Mouse (Mus musculus): ENCODE data around the gene Krtap1-3. TPM values are rescaled to one million over a fixed set of nuclear protein-coding genes. Genes with fewer than 3 reads are reported as not detected.
A peak's percentile ranks its signal among the peaks of the same experiment; 100 is the strongest.
"Not testable (repeated sequence)": the region's sequence is repeated elsewhere in the genome, so short reads cannot be mapped to it uniquely, and the experiment has no call there.

Krtap1-3 gene
- polyA plus RNA-seq, 1 experiment from 2014 or later, result not detected

DNA sequence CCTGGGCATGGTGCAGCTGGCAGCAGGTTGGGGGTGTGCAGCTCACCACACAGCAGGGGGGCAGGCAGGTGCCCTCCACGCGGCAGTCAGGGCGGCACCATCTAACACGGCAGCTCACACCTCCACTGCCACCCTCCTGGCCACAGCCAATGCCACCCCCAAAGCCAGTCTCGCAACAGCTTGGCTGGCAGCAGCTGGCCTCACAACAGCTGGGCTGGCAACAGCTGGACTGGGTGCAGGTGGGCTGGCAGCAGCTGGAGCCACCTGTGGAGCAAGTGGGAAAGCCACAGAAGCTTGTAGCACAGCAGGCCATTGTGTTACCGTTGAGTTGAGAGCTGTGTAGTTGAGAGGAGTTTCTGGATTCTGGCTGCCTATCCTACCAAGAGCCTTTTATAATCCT, 6.6 kb upstream of the Krtap1-3 start, which contains the start of gene Krtap9-3:
TSS of gene Krtap9-3 (minus strand) at position 364 of the 400 bp plus-strand sequence.
- not testable (repeated sequence) for H3K9me3 ChIP-seq (replicated peaks); ATAC-seq (replicated peaks; ENCODE audit: low FRiP score); H3K4me2 ChIP-seq; H3K27me3 ChIP-seq; H3K27ac ChIP-seq; H3K4me3 ChIP-seq (replicated peaks); H3K9ac ChIP-seq; H3K4me1 ChIP-seq; H3K36me3 ChIP-seq
- WGBS, result 73% methylated on average over 6 of the region's 6 CpGs

DNA sequence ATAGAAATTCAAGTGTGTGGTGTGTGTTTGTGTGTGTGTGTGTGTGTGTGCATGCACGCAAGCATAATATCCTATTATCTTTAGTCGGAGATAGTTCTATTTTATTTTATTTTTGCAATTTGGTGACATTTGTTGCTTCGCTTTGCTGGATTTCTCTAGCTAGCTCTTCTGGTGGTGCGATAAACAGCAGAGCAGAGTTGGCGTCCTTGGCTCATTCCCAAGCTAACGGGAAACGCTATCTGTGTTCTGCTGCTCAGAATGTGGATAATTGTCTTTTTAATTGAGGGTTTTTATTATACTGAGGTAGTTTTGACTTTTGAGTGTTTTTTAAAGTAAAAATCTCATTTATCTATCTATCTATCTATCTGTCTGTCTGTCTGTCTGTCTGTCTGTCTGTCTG, 6.0 kb downstream of the Krtap1-3 start:
- Histone ChIP-seq H3K36me3 (no peaks in the 10 kb centered on the region), H3K9ac (no peak overlapping the region), H3K9me3 (replicated peaks) (no peaks in the 10 kb centered on the region), H3K4me1 (no peaks in the 10 kb centered on the region), H3K4me2 (no peak overlapping the region), H3K4me3 (replicated peaks) (no peak overlapping the region), H3K27me3 (no peaks in the 10 kb centered on the region), H3K27ac (no peak overlapping the region)
- 89% methylated on average over 7 of the region's 7 CpGs for WGBS
- no peak for ATAC-seq (replicated peaks; ENCODE audit: low FRiP score)

DNA sequence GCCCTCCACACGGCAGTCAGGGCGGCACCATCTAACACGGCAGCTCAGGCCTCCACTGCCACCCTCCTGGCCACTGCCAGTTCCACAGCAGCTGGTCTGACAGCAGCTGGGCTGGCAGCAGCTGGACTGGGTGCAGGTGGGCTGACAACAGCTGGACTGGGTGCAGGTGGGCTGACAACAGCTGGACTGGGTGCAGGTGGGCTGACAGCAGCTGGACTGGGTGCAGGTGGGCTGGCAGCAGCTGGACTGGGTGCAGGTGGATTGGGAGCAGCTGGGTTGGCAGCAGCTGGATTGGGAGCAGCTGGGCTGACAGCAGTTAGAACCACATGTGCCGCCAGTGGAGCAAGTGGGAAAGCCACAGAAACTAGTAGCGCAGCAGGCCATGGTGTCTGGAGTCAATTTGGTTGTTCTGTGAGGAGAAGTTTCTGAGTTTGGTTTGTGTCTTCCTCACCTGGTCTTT, 7.9 kb downstream of the Krtap1-3 start, which contains the start of gene Krtap1-4:
TSS of gene Krtap1-4 (minus strand) at position 410 of the 460 bp plus-strand sequence.
- no peaks in the 10 kb centered on the region for H3K9me3 ChIP-seq (replicated peaks)
- H3K4me3 ChIP-seq (replicated peaks), result no peak within 1 kb of the TSS
- H3K36me3 ChIP-seq, result no peaks in the 10 kb centered on the region
- H3K4me1 ChIP-seq, result no peaks in the 10 kb centered on the region
- H3K27me3 ChIP-seq, result no peaks in the 10 kb centered on the region
- no peak within 1 kb of the TSS for H3K9ac ChIP-seq
- no peak within 1 kb of the TSS for H3K4me2 ChIP-seq
- 81% methylated on average over 5 of the region's 5 CpGs for WGBS
- H3K27ac ChIP-seq, result no peak within 1 kb of the TSS
- ATAC-seq (replicated peaks; ENCODE audit: low FRiP score), result no peak

DNA sequence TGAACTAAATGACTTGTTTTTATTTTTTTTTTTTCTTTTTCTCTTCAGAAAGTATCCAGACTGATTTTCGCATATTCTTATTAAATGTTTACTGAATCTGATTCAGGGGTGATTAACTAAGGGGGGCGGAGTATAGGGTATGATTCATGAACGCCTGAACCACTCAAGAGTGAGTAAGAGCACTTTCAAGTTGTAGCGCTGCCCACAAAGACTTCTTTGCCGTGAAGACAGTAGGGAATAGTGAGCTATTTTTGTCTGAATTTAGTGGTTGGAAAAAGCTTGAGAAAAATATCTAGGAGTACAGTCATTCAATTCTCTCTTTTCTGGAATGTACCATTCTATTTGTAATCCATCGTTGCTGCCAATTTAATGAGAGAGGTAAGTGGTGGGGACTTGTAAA, 9.6 kb downstream of the Krtap1-3 start:
- no peaks in the 10 kb centered on the region for H3K9me3 ChIP-seq (replicated peaks)
- no peak for ATAC-seq (replicated peaks; ENCODE audit: low FRiP score)
- no peak overlapping the region for H3K9ac ChIP-seq
- WGBS, result 82% methylated on average over 6 of the region's 6 CpGs
- H3K4me3 ChIP-seq (replicated peaks), result no peak overlapping the region
- H3K4me2 ChIP-seq, result no peak overlapping the region
- H3K27ac ChIP-seq, result no peak overlapping the region
- H3K27me3 ChIP-seq, result no peaks in the 10 kb centered on the region
- H3K4me1 ChIP-seq, result no peaks in the 10 kb centered on the region
- H3K36me3 ChIP-seq, result no peaks in the 10 kb centered on the region

DNA sequence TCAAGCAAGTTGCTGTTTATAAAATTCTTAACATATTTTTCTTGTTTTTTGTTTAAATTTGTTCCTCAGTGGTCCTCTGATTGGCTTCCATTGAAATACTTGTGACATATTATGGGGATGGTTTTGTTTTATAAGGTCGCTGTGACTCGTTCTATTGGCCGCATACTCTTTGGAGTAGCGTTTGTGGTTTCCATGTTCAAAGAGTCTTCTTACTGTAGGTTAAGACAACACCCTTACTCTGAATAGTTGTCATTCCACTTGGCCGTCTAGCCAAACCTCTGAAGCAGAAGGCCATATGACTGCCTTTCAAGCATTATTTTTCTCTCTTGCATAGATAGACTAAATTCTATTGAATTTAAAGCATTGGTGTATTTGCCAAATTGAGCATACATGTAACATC, 10.1 kb downstream of the Krtap1-3 start:
- H3K4me2 ChIP-seq, result no peak overlapping the region
- H3K27ac ChIP-seq, result no peak overlapping the region
- WGBS, result 91% methylated on average over 5 of the region's 5 CpGs
- no peaks in the 10 kb centered on the region for H3K36me3 ChIP-seq
- H3K4me1 ChIP-seq, result no peaks in the 10 kb centered on the region
- no peak overlapping the region for H3K4me3 ChIP-seq (replicated peaks)
- ATAC-seq (replicated peaks; ENCODE audit: low FRiP score), result no peak
- H3K9ac ChIP-seq, result no peak overlapping the region
- H3K27me3 ChIP-seq, result no peaks in the 10 kb centered on the region
- H3K9me3 ChIP-seq (replicated peaks), result no peaks in the 10 kb centered on the region

DNA sequence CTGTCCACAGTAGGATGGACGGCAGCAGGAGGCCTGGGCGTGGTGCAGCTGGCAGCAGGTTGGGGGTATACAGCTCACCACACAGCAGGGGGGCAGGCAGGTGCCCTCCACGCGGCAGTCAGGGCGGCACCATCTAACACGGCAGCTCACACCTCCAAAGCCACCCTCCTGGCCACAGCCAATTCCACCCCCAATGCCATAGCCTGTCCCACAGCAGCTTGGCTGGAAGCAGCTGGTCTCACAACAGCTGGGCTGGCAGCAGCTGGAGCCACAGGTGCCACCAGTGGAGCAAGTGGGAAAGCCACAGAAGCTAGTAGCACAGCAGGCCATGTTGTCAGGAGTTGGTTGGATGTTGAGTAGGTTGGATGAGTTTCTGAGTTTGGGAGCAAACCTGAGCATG, 10.5 kb downstream of the Krtap1-3 start, which contains the start of gene Krtap1-5:
TSS of gene Krtap1-5 (minus strand) at position 381 of the 400 bp plus-strand sequence.
- H3K9me3 ChIP-seq (replicated peaks), result no peaks in the 10 kb centered on the region
- H3K4me2 ChIP-seq, result no peak within 1 kb of the TSS
- no peak within 1 kb of the TSS for H3K9ac ChIP-seq
- no peaks in the 10 kb centered on the region for H3K36me3 ChIP-seq
- no peak for ATAC-seq (replicated peaks; ENCODE audit: low FRiP score)
- no peak within 1 kb of the TSS for H3K4me3 ChIP-seq (replicated peaks)
- H3K27me3 ChIP-seq, result no peaks in the 10 kb centered on the region
- H3K4me1 ChIP-seq, result no peaks in the 10 kb centered on the region
- WGBS, result 83% methylated on average over 6 of the region's 6 CpGs
- no peak within 1 kb of the TSS for H3K27ac ChIP-seq

DNA sequence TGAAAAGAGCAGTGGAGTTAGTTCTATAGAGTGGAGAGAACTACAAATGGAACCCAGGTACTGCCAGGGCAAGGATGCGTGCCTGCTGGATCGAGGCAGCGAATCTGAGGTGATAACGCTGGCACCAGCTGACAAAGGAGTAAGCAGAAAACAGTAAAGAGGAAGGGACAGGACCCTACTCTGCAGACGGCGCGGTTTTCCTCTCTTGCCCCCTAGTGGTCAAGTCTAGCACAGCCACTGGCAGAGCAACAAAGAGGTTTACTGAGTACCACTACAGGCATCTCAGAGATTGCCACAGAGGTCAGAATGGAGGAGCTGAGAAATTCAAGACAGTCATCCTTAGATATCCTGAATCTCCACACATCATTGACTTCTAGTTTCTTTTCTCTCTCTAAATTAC, 17.0 kb downstream of the Krtap1-3 start:
- Histone ChIP-seq H3K4me2 (peak overlapping the region; percentile 36), H3K4me3 (replicated peaks) (no peak overlapping the region), H3K9ac (no peak overlapping the region), H3K27ac (no peak overlapping the region), H3K36me3 (no peaks in the 10 kb centered on the region), H3K9me3 (replicated peaks) (no peaks in the 10 kb centered on the region), H3K27me3 (peaks cover 3% of the 10 kb centered on the region; the same call in 1 of the 2 replicates), H3K4me1 (no peaks in the 10 kb centered on the region)
- WGBS, result 1% methylated on average over 7 of the region's 7 CpGs
- 0 out of 2 replicates have a peak, but pooled peaks have one; percentile 67 for ATAC-seq (replicated peaks; ENCODE audit: low FRiP score)

DNA sequence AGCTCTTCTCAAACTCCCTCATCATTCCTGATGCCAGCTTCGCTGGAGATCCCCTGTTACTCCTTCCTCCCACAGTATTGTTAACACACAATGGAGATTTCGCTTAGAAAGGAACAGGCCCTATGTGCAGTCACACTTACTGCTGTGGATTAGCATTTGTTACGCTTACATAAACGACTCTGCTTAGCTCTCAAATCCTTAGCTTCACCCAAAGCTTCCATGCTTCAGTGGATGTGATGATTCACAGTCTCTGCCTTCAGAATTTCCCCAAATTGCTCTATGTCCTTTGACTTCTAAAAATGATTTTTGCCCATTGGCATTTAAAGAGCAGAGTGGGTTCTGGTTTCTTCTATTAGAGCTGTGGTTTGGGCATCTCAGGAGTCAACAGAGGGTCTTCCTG, 18.0 kb downstream of the Krtap1-3 start:
- WGBS, result 57% methylated on average over 4 of the region's 4 CpGs
- Histone ChIP-seq H3K4me3 (replicated peaks) (no peak overlapping the region), H3K27ac (no peak overlapping the region), H3K9ac (no peak overlapping the region), H3K36me3 (no peaks in the 10 kb centered on the region), H3K4me2 (no peak overlapping the region), H3K27me3 (peaks cover 3% of the 10 kb centered on the region; the same call in 1 of the 2 replicates), H3K4me1 (no peaks in the 10 kb centered on the region), H3K9me3 (replicated peaks) (no peaks in the 10 kb centered on the region)
- no peak for ATAC-seq (replicated peaks; ENCODE audit: low FRiP score)

DNA sequence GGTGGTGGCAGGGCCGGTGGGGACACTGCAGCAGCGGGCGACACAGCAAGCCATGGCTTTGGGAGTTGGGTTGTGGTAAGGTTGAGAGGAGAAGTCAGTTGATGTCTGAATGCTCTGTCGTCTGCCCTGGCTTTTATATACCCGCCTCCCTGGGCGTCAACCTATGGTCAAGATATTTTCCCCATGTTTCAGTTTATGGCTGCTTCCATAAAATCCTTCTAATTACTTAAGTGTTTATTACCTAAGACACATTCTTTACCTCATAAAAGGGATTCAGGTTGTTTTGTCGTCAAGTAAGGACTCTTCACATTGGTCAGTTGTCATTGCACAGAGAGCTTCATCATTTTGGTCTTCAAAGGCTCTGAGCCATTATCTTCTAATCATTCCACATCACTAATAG, 24.6 kb downstream of the Krtap1-3 start, which contains the start of gene Krtap3-1:
TSS of gene Krtap3-1 (minus strand) at position 101 of the 400 bp plus-strand sequence.
- Histone ChIP-seq H3K4me3 (replicated peaks) (no peak within 1 kb of the TSS), H3K4me2 (no peak within 1 kb of the TSS), H3K27ac (no peak within 1 kb of the TSS), H3K4me1 (no peaks in the 10 kb centered on the region), H3K36me3 (no peaks in the 10 kb centered on the region), H3K27me3 (no peaks in the 10 kb centered on the region), H3K9me3 (replicated peaks) (no peaks in the 10 kb centered on the region), H3K9ac (no peak within 1 kb of the TSS)
- 69% methylated on average over 7 of the region's 7 CpGs for WGBS
- no peak for ATAC-seq (replicated peaks; ENCODE audit: low FRiP score)

DNA sequence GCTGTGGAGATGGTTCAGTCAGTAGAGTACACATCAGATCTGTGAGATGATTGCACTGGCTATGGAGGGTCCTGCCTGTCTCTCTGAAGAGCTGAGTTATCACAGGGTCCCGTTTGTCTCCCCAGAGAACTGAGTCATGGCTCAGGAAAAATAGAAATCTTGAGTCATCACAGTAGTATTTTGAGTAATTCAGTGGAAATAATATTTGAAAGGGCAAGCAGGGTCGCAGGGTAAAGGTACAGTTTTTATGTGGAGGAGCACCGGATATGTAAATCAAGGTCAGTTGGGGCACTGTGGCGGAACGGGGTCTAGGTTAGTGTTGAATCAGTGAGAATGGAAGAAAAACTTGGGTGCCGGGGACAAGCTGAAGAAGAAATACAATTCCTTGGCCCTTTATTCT, 28.6 kb downstream of the Krtap1-3 start:
- Histone ChIP-seq H3K36me3 (no peaks in the 10 kb centered on the region), H3K9ac (no peak overlapping the region), H3K4me3 (replicated peaks) (no peak overlapping the region), H3K27ac (no peak overlapping the region), H3K4me1 (no peaks in the 10 kb centered on the region), H3K4me2 (no peak overlapping the region), H3K9me3 (replicated peaks) (no peaks in the 10 kb centered on the region), H3K27me3 (no peaks in the 10 kb centered on the region)
- no peak for ATAC-seq (replicated peaks; ENCODE audit: low FRiP score)
- 65% methylated on average over 6 of the region's 6 CpGs for WGBS

DNA sequence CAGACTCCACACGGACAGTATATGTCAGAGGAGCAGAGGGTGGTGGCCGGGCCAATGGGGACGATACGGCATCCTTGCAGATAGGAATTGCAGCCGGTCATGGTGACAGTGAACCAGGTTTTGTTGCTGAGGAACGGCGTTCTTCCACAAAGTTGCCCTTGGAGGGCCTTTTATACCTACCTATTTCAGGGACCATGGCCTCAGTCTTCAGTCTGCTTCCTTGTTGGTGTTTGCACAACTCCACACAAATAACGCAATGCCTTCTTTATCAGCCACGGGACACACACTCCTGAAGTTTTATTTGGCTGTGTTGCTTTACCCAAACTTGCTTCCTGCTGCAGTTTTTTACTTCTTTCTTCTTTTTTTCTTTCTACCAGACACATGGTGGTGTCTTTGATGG, 31.8 kb downstream of the Krtap1-3 start, which contains the start of gene Gm11939:
TSS of gene Gm11939 (minus strand) at position 101 of the 400 bp plus-strand sequence.
- no peak within 1 kb of the TSS for H3K4me3 ChIP-seq (replicated peaks)
- no peak for ATAC-seq (replicated peaks; ENCODE audit: low FRiP score)
- WGBS, result 88% methylated on average over 9 of the region's 9 CpGs

DNA sequence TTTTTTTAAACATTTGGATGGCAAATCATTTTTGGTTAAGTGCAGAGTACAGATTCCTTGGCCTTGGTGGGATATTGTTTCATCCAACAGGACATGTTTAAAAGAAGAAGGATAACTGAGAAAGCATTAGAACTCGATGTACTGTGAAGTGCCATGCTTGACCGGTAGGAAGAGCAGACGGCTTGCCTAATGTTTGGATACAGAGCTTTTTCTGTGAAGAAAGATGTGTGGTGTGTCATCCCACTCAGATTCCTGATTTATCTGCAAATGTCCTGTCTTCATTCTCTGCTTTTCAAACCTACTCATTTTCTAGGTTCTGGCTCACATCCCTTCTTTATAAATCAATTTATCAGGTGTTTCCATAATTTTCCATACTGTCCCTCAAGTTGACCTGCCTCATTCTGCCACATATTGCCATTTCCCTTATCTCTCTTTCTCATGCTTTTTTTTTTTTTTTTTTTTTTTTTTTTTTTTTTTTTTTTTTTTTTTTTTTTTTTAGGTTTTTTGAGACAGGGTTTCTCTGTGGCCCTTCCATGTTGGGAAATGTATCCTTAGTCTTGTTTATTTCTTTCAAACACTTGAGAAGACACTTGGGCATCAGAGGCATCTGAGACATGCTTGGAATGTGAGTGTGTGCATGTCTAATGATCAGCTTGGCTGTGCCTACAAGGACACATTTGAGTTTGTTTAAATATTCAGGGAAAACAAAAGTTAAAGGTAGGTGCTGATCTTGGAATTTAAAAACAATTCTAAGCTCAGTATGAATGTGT, 33.0 kb downstream of the Krtap1-3 start:
- no peak overlapping the region for H3K4me2 ChIP-seq
- no peak overlapping the region for H3K27ac ChIP-seq
- ATAC-seq (replicated peaks; ENCODE audit: low FRiP score), result no peak
- H3K9ac ChIP-seq, result no peak overlapping the region
- H3K27me3 ChIP-seq, result no peaks in the 10 kb centered on the region
- no peak overlapping the region for H3K4me3 ChIP-seq (replicated peaks)
- no peaks in the 10 kb centered on the region for H3K4me1 ChIP-seq
- H3K36me3 ChIP-seq, result no peaks in the 10 kb centered on the region
- H3K9me3 ChIP-seq (replicated peaks), result no peaks in the 10 kb centered on the region
- WGBS, result 53% methylated on average over 3 of the region's 3 CpGs

More for the DNA sequence above, 31.8 kb downstream of the Krtap1-3 start, which contains the start of gene Gm11939:
- no peak within 1 kb of the TSS for H3K9ac ChIP-seq
- H3K4me1 ChIP-seq, result no peaks in the 10 kb centered on the region
- no peaks in the 10 kb centered on the region for H3K9me3 ChIP-seq (replicated peaks)
- H3K4me2 ChIP-seq, result no peak within 1 kb of the TSS
- H3K27me3 ChIP-seq, result no peaks in the 10 kb centered on the region
- no peak within 1 kb of the TSS for H3K27ac ChIP-seq
- no peaks in the 10 kb centered on the region for H3K36me3 ChIP-seq
